Mouse (Mus musculus): ENCODE data around the gene Kcnip1. TPM values are rescaled to one million over a fixed set of nuclear protein-coding genes. Genes with fewer than 3 reads are reported as not detected.

Kcnip1 gene
- polyA plus RNA-seq, 1 experiment: 0.12 TPM

DNA sequence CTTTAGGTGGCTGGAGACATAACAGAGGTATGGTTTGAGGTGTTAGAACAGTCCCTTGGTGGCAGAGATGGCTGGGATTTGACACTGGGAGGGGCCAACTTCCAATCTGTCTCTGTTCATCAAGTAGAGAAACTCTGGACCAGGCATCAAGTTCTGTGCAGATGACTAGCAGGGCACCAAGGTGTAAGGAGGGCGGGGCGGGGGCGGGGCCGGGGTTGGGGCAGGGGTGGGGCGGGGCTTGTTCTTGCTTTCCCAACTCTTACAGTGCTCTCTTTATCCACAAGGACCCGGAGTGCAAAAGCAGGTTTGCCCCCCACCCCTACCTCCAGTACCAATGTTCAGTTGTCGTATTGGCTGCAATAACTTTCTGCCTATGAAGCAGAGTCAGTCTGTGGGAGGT lies 30.8 kb downstream of the Kcnip1 start:
- H3K4me1 ChIP-seq (replicated peaks; ENCODE audit: control insufficient read depth, insufficient read depth, low read length): peaks cover 3% of the 10 kb centered on the region; the same call in 1 of the 2 replicates
- 85% methylated on average over 7 of the region's 7 CpGs for WGBS
- no peaks in the 10 kb centered on the region for H3K27me3 ChIP-seq (ENCODE audit: control insufficient read depth, insufficient read depth, low read length)
- H3K36me3 ChIP-seq (ENCODE audit: control insufficient read depth, insufficient read depth, low read length): no peaks in the 10 kb centered on the region
- no peak for DNase-seq
- no peak overlapping the region for H3K4me3 ChIP-seq (ENCODE audit: control insufficient read depth, insufficient read depth, low read length)
- H3K27ac ChIP-seq (ENCODE audit: control insufficient read depth, insufficient read depth, low read length): no peak overlapping the region
- TF ChIP-seq POLR2A (IDR thresholded peaks at IDR 0.05; ENCODE audit: control insufficient read depth, extremely low read depth, insufficient read depth, low read length, poor library complexity) (no peak), CTCF (IDR thresholded peaks at IDR 0.05; ENCODE audit: borderline replicate concordance, control insufficient read depth, extremely low read depth, insufficient read depth, low read length, poor library complexity) (no peak)

DNA sequence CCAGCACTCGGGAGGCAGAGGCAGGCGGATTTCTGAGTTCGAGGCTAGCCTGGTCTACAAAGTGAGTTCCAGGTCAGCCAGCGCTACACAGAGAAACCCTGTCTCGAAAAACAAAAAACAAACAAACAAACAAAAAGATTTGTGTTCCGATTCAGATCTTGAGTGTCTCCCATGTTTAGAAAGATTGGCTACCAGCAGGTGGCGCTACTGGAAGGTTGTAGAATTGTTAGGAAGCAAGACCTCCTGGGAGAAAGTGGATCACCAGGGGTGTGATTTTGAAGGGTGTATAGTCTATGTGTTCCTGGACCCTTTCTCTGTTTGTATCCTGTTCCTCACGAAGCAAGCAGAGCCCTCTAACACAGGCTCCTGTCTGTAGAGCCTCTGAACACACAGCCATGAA lies 34.2 kb downstream of the Kcnip1 start:
- peak; percentile 67 for DNase-seq
- Histone ChIP-seq H3K4me3 (ENCODE audit: control insufficient read depth, insufficient read depth, low read length) (no peak overlapping the region), H3K36me3 (ENCODE audit: control insufficient read depth, insufficient read depth, low read length) (no peaks in the 10 kb centered on the region), H3K27ac (ENCODE audit: control insufficient read depth, insufficient read depth, low read length) (no peak overlapping the region), H3K27me3 (ENCODE audit: control insufficient read depth, insufficient read depth, low read length) (no peaks in the 10 kb centered on the region), H3K4me1 (replicated peaks; ENCODE audit: control insufficient read depth, insufficient read depth, low read length) (no peaks in the 10 kb centered on the region)
- WGBS: 75% methylated on average over 8 of the region's 8 CpGs
- TF ChIP-seq CTCF (IDR thresholded peaks at IDR 0.05; ENCODE audit: borderline replicate concordance, control insufficient read depth, extremely low read depth, insufficient read depth, low read length, poor library complexity) (no peak), POLR2A (IDR thresholded peaks at IDR 0.05; ENCODE audit: control insufficient read depth, extremely low read depth, insufficient read depth, low read length, poor library complexity) (no peak)

- Histone ChIP-seq H3K4me3 (ENCODE audit: control insufficient read depth, insufficient read depth, low read length) (no peak overlapping the region), H3K36me3 (ENCODE audit: control insufficient read depth, insufficient read depth, low read length) (no peaks in the 10 kb centered on the region), H3K4me1 (replicated peaks; ENCODE audit: control insufficient read depth, insufficient read depth, low read length) (no peaks in the 10 kb centered on the region), H3K27ac (ENCODE audit: control insufficient read depth, insufficient read depth, low read length) (no peak overlapping the region), H3K27me3 (ENCODE audit: control insufficient read depth, insufficient read depth, low read length) (no peaks in the 10 kb centered on the region)
- WGBS: 91% methylated on average over 6 of the region's 6 CpGs
- no peak for TF ChIP-seq CTCF (IDR thresholded peaks at IDR 0.05; ENCODE audit: borderline replicate concordance, control insufficient read depth, extremely low read depth, insufficient read depth, low read length, poor library complexity)
- TF ChIP-seq POLR2A (IDR thresholded peaks at IDR 0.05; ENCODE audit: control insufficient read depth, extremely low read depth, insufficient read depth, low read length, poor library complexity): no peak
- DNase-seq: no peak
Measured at GRCm38 (mm10) chr11:33957595-33957994, 35.4 kb downstream of the Kcnip1 start.

- H3K36me3 ChIP-seq (ENCODE audit: control insufficient read depth, insufficient read depth, low read length): no peaks in the 10 kb centered on the region
- H3K4me1 ChIP-seq (replicated peaks; ENCODE audit: control insufficient read depth, insufficient read depth, low read length): peaks cover 5% of the 10 kb centered on the region
- no peak overlapping the region for H3K27ac ChIP-seq (ENCODE audit: control insufficient read depth, insufficient read depth, low read length)
- no peak for TF ChIP-seq CTCF (IDR thresholded peaks at IDR 0.05; ENCODE audit: borderline replicate concordance, control insufficient read depth, extremely low read depth, insufficient read depth, low read length, poor library complexity)
- no peak for TF ChIP-seq POLR2A (IDR thresholded peaks at IDR 0.05; ENCODE audit: control insufficient read depth, extremely low read depth, insufficient read depth, low read length, poor library complexity)
- no peaks in the 10 kb centered on the region for H3K27me3 ChIP-seq (ENCODE audit: control insufficient read depth, insufficient read depth, low read length)
- WGBS: 83% methylated on average over 5 of the region's 5 CpGs
- no peak for DNase-seq
- H3K4me3 ChIP-seq (ENCODE audit: control insufficient read depth, insufficient read depth, low read length): no peak overlapping the region
Measured at GRCm38 (mm10) chr11:33956623-33957022, 36.3 kb downstream of the Kcnip1 start.

DNA sequence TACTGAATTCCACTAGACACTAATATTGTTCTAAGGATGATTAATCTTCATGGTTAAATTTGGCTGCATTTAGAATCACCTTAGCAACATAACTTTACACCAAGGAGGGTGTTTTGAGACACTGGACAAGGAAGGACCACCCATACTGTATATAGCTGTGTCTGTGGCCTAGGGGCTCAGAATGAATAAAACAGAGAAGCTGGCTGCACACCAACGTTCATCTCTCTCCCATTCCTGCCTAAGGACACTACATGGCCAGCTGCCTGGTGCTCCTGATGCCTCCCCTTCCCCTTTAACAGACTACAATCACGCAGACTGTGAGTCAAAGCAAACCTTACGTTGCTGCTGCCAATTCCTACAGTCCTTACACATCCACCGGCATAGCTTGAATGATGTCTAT lies 37.0 kb downstream of the Kcnip1 start:
- Histone ChIP-seq H3K27me3 (ENCODE audit: control insufficient read depth, insufficient read depth, low read length) (no peaks in the 10 kb centered on the region), H3K4me3 (ENCODE audit: control insufficient read depth, insufficient read depth, low read length) (no peak overlapping the region), H3K27ac (ENCODE audit: control insufficient read depth, insufficient read depth, low read length) (no peak overlapping the region), H3K4me1 (replicated peaks; ENCODE audit: control insufficient read depth, insufficient read depth, low read length) (peaks cover 6% of the 10 kb centered on the region), H3K36me3 (ENCODE audit: control insufficient read depth, insufficient read depth, low read length) (no peaks in the 10 kb centered on the region)
- DNase-seq: no peak
- 89% methylated on average over 4 of the region's 4 CpGs for WGBS
- TF ChIP-seq CTCF (IDR thresholded peaks at IDR 0.05; ENCODE audit: borderline replicate concordance, control insufficient read depth, extremely low read depth, insufficient read depth, low read length, poor library complexity) (no peak), POLR2A (IDR thresholded peaks at IDR 0.05; ENCODE audit: control insufficient read depth, extremely low read depth, insufficient read depth, low read length, poor library complexity) (no peak)

GRCm38 (mm10) chr11:33951684-33952625 lies 41.0 kb downstream of the Kcnip1 start:
- 52% methylated on average over 8 of the region's 8 CpGs for WGBS
- no peak for DNase-seq
- H3K27ac ChIP-seq (ENCODE audit: control insufficient read depth, insufficient read depth, low read length): no peak overlapping the region

More at GRCm38 (mm10) chr11:33951684-33952625, 41.0 kb downstream of the Kcnip1 start:
- TF ChIP-seq CTCF (IDR thresholded peaks at IDR 0.05; ENCODE audit: borderline replicate concordance, control insufficient read depth, extremely low read depth, insufficient read depth, low read length, poor library complexity): no peak
- no peak for TF ChIP-seq POLR2A (IDR thresholded peaks at IDR 0.05; ENCODE audit: control insufficient read depth, extremely low read depth, insufficient read depth, low read length, poor library complexity)
- Histone ChIP-seq H3K27me3 (ENCODE audit: control insufficient read depth, insufficient read depth, low read length) (no peaks in the 10 kb centered on the region), H3K36me3 (ENCODE audit: control insufficient read depth, insufficient read depth, low read length) (no peaks in the 10 kb centered on the region), H3K4me1 (replicated peaks; ENCODE audit: control insufficient read depth, insufficient read depth, low read length) (peaks cover 6% of the 10 kb centered on the region), H3K4me3 (ENCODE audit: control insufficient read depth, insufficient read depth, low read length) (no peak overlapping the region)
